Mouse (Mus musculus): ENCODE measurements around the gene Apoc2.

DNA sequence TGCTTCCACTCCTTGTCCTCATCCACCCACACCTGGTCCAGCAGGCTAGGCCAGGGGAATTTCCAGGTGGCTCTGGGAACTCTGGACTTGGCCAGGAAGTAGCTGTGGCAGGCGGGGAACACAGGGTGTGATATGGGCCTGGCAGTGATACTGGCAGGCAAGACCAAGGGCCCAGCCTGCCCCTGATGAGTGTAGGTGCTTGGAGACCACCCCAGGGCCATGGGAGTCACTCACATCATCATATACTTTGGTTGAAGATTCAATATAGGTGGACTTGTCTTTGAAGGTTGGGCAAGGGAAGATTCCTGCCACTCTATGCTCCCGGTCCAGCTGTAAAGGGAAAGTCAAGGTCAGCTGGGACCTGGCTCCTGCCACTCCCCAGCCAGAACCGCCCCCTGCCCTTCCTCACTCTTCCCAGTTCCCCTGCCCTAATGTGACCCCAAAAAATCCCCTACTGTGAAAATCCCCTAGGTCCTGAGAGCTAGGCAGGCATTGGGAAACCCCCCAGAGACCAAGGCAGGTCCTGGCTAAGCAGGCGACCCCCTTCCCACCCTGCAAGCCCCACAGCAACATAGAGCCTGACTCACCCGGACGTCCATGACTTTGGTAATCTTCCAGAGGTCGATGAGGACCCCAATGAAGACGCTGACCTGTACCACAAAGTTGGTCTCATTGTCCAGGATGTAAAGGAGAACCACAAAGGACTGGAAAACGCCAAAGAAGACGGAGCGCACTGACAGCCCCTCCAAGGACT lies 42.5 kb downstream of the Apoc2 start:
- TF ChIP-seq POLR2A (IDR thresholded peaks at IDR 0.05; ENCODE audit: insufficient read depth, low read length) (no peak), CTCF (IDR thresholded peaks at IDR 0.05; ENCODE audit: low read depth, low read length) (no peak), EP300 (IDR thresholded peaks at IDR 0.05; ENCODE audit: insufficient read depth, low read depth, low read length) (no peak)

All from ES-Bruce4 (cell line).